Mouse (Mus musculus) erythroblast, embryonic 14.5 days (primary cell): ENCODE measurements at regions not wholly inside any gene's neighbourhood (a gene's known extent, or its start where the extent isn't known, plus 50 kb on each side); places are given as distances from the start of the nearest gene placed in this dataset.

Experiments
- H3K27me3 ChIP-seq: 2 replicates; pipeline ENCODE4 v1.6.1; 2012; ENCODE audit warnings: inconsistent platforms; ENCODE audit not compliant: control insufficient read depth
- H3K36me3 ChIP-seq: 2 replicates; pipeline ENCODE4 v1.6.1; 2012; ENCODE audit warnings: mild to moderate bottlenecking, inconsistent platforms; ENCODE audit not compliant: control insufficient read depth
- H3K4me1 ChIP-seq: 2 replicates; pipeline ENCODE4 v1.6.1; 2012; ENCODE audit warnings: inconsistent platforms; ENCODE audit not compliant: control insufficient read depth
- H3K4me3 ChIP-seq: replicated peaks from 2 replicates; pipeline ENCODE3; 2012; ENCODE audit warnings: moderate library complexity, mild to moderate bottlenecking, inconsistent platforms
- H3K9me3 ChIP-seq: 2 replicates; pipeline ENCODE4 v1.6.1; 2012; ENCODE audit warnings: low read length, inconsistent platforms, mixed read lengths; ENCODE audit not compliant: control insufficient read depth
- GATA1 ChIP-seq: IDR thresholded peaks from 2 replicates; pipeline ENCODE4 v1.6.1; 2012; ENCODE audit warnings: low read length, inconsistent platforms, mixed read lengths
- TAL1 ChIP-seq: IDR thresholded peaks from 3 replicates; pipeline ENCODE4 v1.6.1; 2012; ENCODE audit warnings: low read length, inconsistent platforms, mixed read lengths

- TF ChIP-seq TAL1, result no peak
- TF ChIP-seq GATA1, result no peak
- no peaks in the 10 kb centered on the region for H3K36me3 ChIP-seq
- H3K9me3 ChIP-seq, result no peaks in the 10 kb centered on the region
- H3K4me1 ChIP-seq, result peaks cover 18% of the 10 kb centered on the region
- no peak overlapping the region for H3K4me3 ChIP-seq
- H3K27me3 ChIP-seq, result peaks cover 31% of the 10 kb centered on the region
These were observed 50.2 kb upstream of the Bod1 start for GRCm38 (mm10) chr11:31721908-31722307.

GRCm38 (mm10) chr11:31724506-31724905 is 52.8 kb upstream of the Bod1 start:
- Histone ChIP-seq H3K27me3 (peaks cover 32% of the 10 kb centered on the region), H3K36me3 (no peaks in the 10 kb centered on the region), H3K4me3 (no peak overlapping the region), H3K9me3 (no peaks in the 10 kb centered on the region), H3K4me1 (peaks cover 15% of the 10 kb centered on the region)
- TF ChIP-seq TAL1, result no peak

- H3K4me1 ChIP-seq, result peaks cover 13% of the 10 kb centered on the region
- H3K27me3 ChIP-seq, result peaks cover 35% of the 10 kb centered on the region
- H3K36me3 ChIP-seq, result no peaks in the 10 kb centered on the region
- TF ChIP-seq GATA1, result no peak
- TF ChIP-seq TAL1, result no peak
- no peak overlapping the region for H3K4me3 ChIP-seq
- no peaks in the 10 kb centered on the region for H3K9me3 ChIP-seq
These were observed 54.4 kb upstream of the Bod1 start for GRCm38 (mm10) chr11:31725936-31726647.

GRCm38 (mm10) chr11:31727289-31727688 is 55.6 kb upstream of the Bod1 start:
- Histone ChIP-seq H3K27me3 (peaks cover 35% of the 10 kb centered on the region), H3K9me3 (no peaks in the 10 kb centered on the region), H3K36me3 (no peaks in the 10 kb centered on the region), H3K4me3 (no peak overlapping the region), H3K4me1 (peaks cover 12% of the 10 kb centered on the region)
- TF ChIP-seq GATA1 (no peak), TAL1 (no peak)

GRCm38 (mm10) chr11:31729728-31730127 is 58.0 kb upstream of the Bod1 start:
- no peak for TF ChIP-seq TAL1
- no peak for TF ChIP-seq GATA1
- Histone ChIP-seq H3K4me3 (no peak overlapping the region), H3K4me1 (peaks cover 14% of the 10 kb centered on the region), H3K27me3 (peaks cover 31% of the 10 kb centered on the region), H3K9me3 (no peaks in the 10 kb centered on the region), H3K36me3 (no peaks in the 10 kb centered on the region)

- Histone ChIP-seq H3K4me3 (no peak overlapping the region), H3K27me3 (peaks cover 27% of the 10 kb centered on the region), H3K4me1 (peaks cover 15% of the 10 kb centered on the region), H3K36me3 (no peaks in the 10 kb centered on the region), H3K9me3 (no peaks in the 10 kb centered on the region)
- TF ChIP-seq GATA1, result no peak
- no peak for TF ChIP-seq TAL1
These were observed 58.5 kb upstream of the Bod1 start for GRCm38 (mm10) chr11:31730181-31730580.

GRCm38 (mm10) chr11:31730680-31731079 is 59.0 kb upstream of the Bod1 start:
- H3K4me3 ChIP-seq, result no peak overlapping the region
- no peaks in the 10 kb centered on the region for H3K9me3 ChIP-seq
- H3K27me3 ChIP-seq, result peaks cover 23% of the 10 kb centered on the region
- TF ChIP-seq TAL1 (no peak), GATA1 (no peak)
- H3K36me3 ChIP-seq, result no peaks in the 10 kb centered on the region
- peaks cover 19% of the 10 kb centered on the region for H3K4me1 ChIP-seq

- TF ChIP-seq GATA1 (no peak), TAL1 (no peak)
- no peaks in the 10 kb centered on the region for H3K36me3 ChIP-seq
- H3K4me3 ChIP-seq, result no peak overlapping the region
- H3K4me1 ChIP-seq, result peaks cover 18% of the 10 kb centered on the region
- no peaks in the 10 kb centered on the region for H3K9me3 ChIP-seq
- H3K27me3 ChIP-seq, result peaks cover 16% of the 10 kb centered on the region
These were observed 59.8 kb upstream of the Bod1 start for GRCm38 (mm10) chr11:31731459-31731858.

GRCm38 (mm10) chr11:31732342-31732741 is 60.7 kb upstream of the Bod1 start:
- H3K36me3 ChIP-seq, result no peaks in the 10 kb centered on the region
- H3K4me1 ChIP-seq, result peaks cover 9% of the 10 kb centered on the region
- peaks cover 10% of the 10 kb centered on the region for H3K27me3 ChIP-seq
- H3K9me3 ChIP-seq, result no peaks in the 10 kb centered on the region
- H3K4me3 ChIP-seq, result no peak overlapping the region
- TF ChIP-seq TAL1 (no peak), GATA1 (no peak)

GRCm38 (mm10) chr11:31732958-31733357 is 61.3 kb upstream of the Bod1 start:
- Histone ChIP-seq H3K4me1 (peaks cover 7% of the 10 kb centered on the region), H3K9me3 (no peaks in the 10 kb centered on the region), H3K4me3 (no peak overlapping the region), H3K36me3 (no peaks in the 10 kb centered on the region), H3K27me3 (peaks cover 12% of the 10 kb centered on the region)
- TF ChIP-seq TAL1, result no peak
- TF ChIP-seq GATA1, result no peak
